Mouse (Mus musculus) frontal cortex, postnatal 25 days (tissue): ENCODE results near the gene Pex6.

Source experiments
- DNase-seq, 2 experiments: peaks; one replicate each; pipeline ENCODE4 v3.0.0; 2022; ENCODE audit warnings: low spot score in 2 of 2

Gene Pex6

DNA sequence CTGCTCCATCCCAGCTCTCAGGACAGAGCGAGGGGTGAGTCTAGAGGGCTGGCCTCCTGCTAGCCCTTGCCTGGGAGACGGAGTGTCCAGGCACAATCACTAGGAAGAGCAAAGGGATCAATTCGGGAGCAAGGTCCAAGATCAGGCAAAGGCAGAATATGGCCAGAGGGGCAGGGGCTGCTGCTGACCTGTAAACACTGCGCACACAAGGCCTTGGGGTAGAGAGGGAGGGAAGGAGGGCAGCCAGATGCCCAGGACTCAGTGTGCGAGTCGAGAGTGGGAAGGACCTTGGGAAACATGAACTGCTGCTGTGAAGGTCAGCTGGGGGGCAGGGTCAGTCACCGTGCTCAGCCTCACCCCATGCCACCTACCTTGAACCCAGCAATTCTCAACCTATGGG lies 24.0 kb downstream of the Pex6 start:
- DNase-seq = no peak

GRCm38 (mm10) chr17:46736160-46736559 lies 24.9 kb downstream of the Pex6 start:
- DNase-seq = no peak

- DNase-seq = no peak
Observed at GRCm38 (mm10) chr17:46741305-46741704, 30.0 kb downstream of the Pex6 start.

DNA sequence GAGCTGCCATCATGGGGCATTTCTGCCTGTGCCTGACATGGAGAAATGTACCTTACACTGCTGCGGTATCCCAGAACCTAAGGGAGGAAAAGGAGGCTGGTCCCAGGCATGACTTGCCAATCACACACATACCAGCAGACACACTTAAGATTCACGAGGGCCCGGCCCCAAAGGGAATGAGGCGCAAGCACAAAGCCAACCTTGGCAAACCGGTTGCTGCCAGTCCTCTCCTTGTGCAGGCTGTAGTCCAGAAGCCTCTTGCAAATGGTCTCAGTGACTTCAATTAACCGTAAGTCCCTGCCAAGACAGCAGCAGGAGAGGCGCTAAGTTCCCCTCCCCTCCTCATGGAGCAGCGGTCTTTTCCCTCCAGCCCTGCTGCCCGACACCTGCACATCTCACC lies 31.7 kb downstream of the Pex6 start:
- DNase-seq = no peak

DNA sequence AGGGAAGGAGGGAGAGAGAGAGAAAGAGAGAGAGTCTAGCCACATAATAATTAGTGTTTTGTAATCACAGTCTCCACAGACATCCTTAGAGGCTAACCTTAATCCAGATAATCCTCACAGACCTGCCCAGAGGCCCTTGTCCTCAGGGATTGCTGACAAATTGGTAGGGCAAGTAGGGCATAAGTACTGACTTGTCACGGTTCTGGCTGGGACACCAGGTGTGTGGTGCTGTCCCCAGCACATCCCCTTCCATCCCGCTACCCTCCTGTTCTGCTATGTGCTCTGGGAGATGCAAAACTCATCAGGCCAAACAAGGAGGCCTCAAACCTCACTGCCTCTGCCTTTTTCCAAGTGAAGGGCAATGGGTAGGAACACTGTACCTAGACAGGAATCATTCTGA lies 34.2 kb downstream of the Pex6 start:
- no peak for DNase-seq

DNA sequence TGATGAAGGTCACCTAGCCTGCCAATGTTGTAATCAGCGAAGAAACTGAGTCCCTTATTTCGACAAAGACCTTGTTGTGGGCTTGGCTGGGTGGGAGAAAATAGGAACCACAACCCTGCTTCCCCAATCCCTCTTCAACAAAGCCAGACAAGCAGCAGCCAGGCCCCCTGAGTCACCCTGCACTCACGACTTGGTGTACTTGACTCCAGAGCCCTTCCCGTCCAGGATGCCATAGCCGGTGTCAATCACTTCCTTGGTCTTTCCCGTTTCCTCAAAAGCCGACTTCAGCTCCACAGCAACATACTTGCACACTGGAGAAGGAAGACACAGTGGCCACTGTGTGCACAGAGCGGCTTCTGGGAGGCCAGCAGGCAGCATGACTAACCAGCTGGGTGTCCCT lies 36.0 kb downstream of the Pex6 start:
- DNase-seq = no peak

- no peak for DNase-seq
Observed at GRCm38 (mm10) chr17:46747806-46748205, 36.5 kb downstream of the Pex6 start.

GRCm38 (mm10) chr17:46749282-46749681 lies 38.0 kb downstream of the Pex6 start:
- no peak for DNase-seq

DNA sequence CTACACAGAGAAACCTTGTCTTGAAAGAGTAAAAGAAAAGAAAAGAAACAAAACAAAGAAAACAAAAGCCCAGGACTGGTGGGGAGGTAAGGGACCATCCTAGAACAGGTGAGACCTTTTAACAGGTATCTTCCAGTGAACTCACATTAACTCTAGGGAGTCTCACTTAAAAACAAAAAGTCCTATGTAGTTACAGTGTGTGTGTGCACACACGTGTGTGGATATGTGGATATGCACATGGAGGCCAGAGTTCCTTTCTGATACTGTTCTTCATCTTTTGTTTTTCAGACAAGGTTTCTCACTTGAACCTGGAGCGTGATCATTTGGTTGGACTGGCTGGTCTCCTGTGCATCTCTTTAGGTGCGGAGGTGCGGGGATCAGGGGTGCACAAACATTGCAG lies 39.3 kb downstream of the Pex6 start:
- no peak for DNase-seq

GRCm38 (mm10) chr17:46751056-46751793 lies 40.0 kb downstream of the Pex6 start:
- peak in 1 of 2 experiments; percentile 50 for DNase-seq

- peak; percentile 91 to 96 for DNase-seq
Observed at GRCm38 (mm10) chr17:46751794-46752556, 40.7 kb downstream of the Pex6 start, which contains the start of gene Cnpy3. Gene Cnpy3 (minus strand): TSS chr17:46752214.

- DNase-seq = no peak
Observed at GRCm38 (mm10) chr17:46758753-46759152, 47.5 kb downstream of the Pex6 start.

- no peak for DNase-seq
Observed at GRCm38 (mm10) chr17:46763544-46763943, 52.3 kb downstream of the Pex6 start, which contains the start of gene Ptcra. Gene Ptcra (minus strand): TSS chr17:46763712.

DNA sequence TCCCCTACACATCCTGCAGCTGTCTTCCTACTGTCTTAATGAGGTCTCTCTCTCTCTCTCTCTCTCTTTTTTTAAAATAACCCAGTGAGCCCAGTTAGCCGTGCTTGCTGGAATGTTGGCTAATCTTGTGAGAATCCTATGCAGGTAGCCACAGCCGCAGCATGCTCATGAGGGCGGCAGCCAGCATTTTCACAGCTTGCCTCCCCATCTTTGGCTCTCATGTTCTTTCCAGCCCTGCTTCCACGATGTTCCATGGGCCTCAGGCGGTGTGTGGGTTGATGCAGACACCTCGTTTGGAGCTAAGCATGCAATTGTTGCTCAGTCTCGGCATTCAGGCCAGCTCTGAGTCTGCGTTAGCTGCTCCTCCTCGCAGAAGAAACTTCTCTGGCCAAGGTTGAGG lies 53.7 kb downstream of the Pex6 start:
- DNase-seq = peak in 1 of 2 experiments; percentile 18

- DNase-seq = no peak
Observed at GRCm38 (mm10) chr17:46767868-46768267, 56.6 kb downstream of the Pex6 start.

GRCm38 (mm10) chr17:46770546-46770945 lies 59.3 kb downstream of the Pex6 start:
- DNase-seq = no peak

DNA sequence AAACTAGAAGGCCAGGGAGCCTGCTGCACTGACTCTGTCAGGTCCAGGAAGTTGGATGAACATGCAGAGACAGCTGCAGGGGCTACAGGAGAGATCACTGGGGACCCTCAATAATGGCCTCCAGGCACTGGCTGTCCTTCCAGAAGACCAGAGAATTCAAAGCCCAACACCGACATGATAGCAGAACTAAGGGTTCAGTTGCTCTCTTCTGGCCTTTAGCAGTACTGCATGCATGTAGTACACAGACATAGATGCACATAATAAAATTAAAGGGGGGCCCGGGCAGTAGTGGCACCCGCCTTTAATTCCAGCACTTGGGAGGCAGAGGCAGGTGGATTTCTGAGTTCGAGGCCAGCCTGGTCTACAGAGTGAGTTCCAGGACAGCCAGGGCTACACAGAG lies 59.8 kb downstream of the Pex6 start:
- DNase-seq = no peak

- no peak for DNase-seq
Observed at GRCm38 (mm10) chr17:46771616-46772015, 60.4 kb downstream of the Pex6 start.

GRCm38 (mm10) chr17:46772038-46772403 lies 60.8 kb downstream of the Pex6 start:
- DNase-seq = no peak

- DNase-seq = peak; percentile 62 to 75
Observed at GRCm38 (mm10) chr17:46772404-46773277, 61.4 kb downstream of the Pex6 start, which contains the start of gene 2310039H08Rik. Gene 2310039H08Rik (plus strand): TSS chr17:46772635.

DNA sequence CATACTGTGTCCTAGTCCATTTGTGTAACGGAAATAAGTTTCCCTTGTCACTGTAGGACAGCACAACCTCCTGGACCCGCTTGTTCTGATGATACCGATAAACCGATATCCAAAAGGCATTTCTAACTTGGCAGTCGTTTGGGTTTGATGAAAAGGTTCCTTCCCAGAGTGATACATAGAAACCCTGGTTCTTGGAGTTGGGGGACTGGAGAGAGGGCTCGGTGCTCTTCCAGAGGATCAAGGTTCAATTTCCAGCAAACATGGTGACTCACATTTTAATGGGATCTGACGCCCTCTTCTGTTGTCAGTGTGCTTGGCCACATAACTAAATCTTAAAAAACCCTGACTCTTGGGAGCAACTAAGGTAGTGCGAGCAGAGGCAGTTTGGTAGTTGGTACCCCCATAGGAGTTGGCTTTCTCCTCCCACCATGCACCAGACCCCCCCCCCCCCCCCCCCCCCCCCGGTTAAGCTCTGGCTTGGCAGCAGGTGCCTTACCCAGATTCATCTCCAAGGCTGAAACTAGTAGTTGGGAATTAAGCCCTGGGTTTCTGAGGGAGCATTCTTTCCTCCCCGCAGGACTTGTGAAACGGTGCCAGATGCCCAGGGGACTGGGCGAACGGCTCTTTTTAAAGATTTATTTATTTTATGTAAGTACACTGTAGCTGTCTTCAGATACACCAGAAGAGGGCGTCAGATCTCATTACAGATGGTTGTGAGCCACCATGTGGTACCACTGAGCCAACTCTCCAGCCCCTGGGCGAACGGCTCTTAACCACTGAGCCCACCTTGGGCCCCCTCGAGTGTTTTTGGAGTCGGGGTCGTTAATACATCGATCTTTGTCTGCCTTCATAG lies 62.2 kb downstream of the Pex6 start:
- DNase-seq = no peak
